Mouse (Mus musculus) central nervous system, embryonic 11.5 days (tissue): ENCODE results near the gene Zc3h10. TPM values are rescaled to one million over a fixed set of nuclear protein-coding genes. Genes with fewer than 3 reads are reported as not detected.

ENCODE experiments used
- polyA plus RNA-seq: library from polyadenylated mRNA; depleted of rRNA; stranded (reverse); fragments of >200 nt; gene quantifications from 2 replicates; pipeline ENCODE4 v1.2.3, GENCODE M21; 2012; rRNA removed

Zc3h10 gene
- 16.2 and 24.7 TPM in 2 replicates for polyA plus RNA-seq

GRCm38 (mm10) chr10:128547361-128548032, at the start of gene Zc3h10:
TSS of gene Zc3h10 (minus strand) at chr10:128547774.

GRCm38 (mm10) chr10:128589464-128590192, 42.1 kb upstream of the Zc3h10 start, which contains the start of gene Erbb3:
TSS of gene Erbb3 (minus strand) at chr10:128589652.

GRCm38 (mm10) chr10:128565788-128566531, 18.4 kb upstream of the Zc3h10 start, which contains the start of gene Pa2g4:
TSS of gene Pa2g4 (minus strand) at chr10:128565987.

GRCm38 (mm10) chr10:128548947-128549681, 1.5 kb upstream of the Zc3h10 start, which contains the start of gene Rpl41:
TSS of gene Rpl41 (minus strand) at chr10:128549305.

GRCm38 (mm10) chr10:128525671-128526308, 21.8 kb downstream of the Zc3h10 start, which contains the start of gene Esyt1:
TSS of gene Esyt1 (minus strand) at chr10:128525871.

GRCm38 (mm10) chr10:128498590-128498989, 49.0 kb downstream of the Zc3h10 start, which contains the start of gene Myl6b:
TSS of gene Myl6b (minus strand) at chr10:128498685.

GRCm38 (mm10) chr10:128493695-128494666, 53.6 kb downstream of the Zc3h10 start, which contains the start of gene Myl6:
TSS of gene Myl6 (minus strand) at chr10:128494145.

Other genes starting within 250 kb of the Zc3h10 start
- 0.11 and 0.17 TPM in 2 replicates for gene Il23a, start 249.0 kb downstream of the Zc3h10 start, polyA plus RNA-seq
- 45.0 and 49.8 TPM in 2 replicates for gene Pan2, start 244.4 kb downstream of the Zc3h10 start, polyA plus RNA-seq
- 134 and 148 TPM in 2 replicates for gene Cnpy2, start 225.3 kb downstream of the Zc3h10 start, polyA plus RNA-seq
- gene Cs, start 210.0 kb downstream of the Zc3h10 start, polyA plus RNA-seq: 120 and 162 TPM in 2 replicates
- gene Coq10a, start 178.8 kb downstream of the Zc3h10 start, polyA plus RNA-seq: 32.1 and 35.4 TPM in 2 replicates
- 45.2 and 47.7 TPM in 2 replicates for gene Ankrd52, start 170.7 kb downstream of the Zc3h10 start, polyA plus RNA-seq
- gene Slc39a5, start 146.5 kb downstream of the Zc3h10 start, polyA plus RNA-seq: 0.65 and 1.1 TPM in 2 replicates
- gene Nabp2, start 136.3 kb downstream of the Zc3h10 start, polyA plus RNA-seq: 80.3 and 86.7 TPM in 2 replicates
- gene Rnf41, start 136.1 kb downstream of the Zc3h10 start, polyA plus RNA-seq: 36.8 and 42.2 TPM in 2 replicates
- 251 and 263 TPM in 2 replicates for gene Smarcc2, start 88.5 kb downstream of the Zc3h10 start, polyA plus RNA-seq
- 1,634 and 1,720 TPM in 2 replicates for gene Myl6, start 53.6 kb downstream of the Zc3h10 start, polyA plus RNA-seq
- gene Myl6b, start 49.1 kb downstream of the Zc3h10 start, polyA plus RNA-seq: 15.8 and 16.8 TPM in 2 replicates
- 24.4 and 26.4 TPM in 2 replicates for gene Esyt1, start 21.9 kb downstream of the Zc3h10 start, polyA plus RNA-seq
- 4,092 and 4,723 TPM in 2 replicates for gene Rpl41, start 1.5 kb upstream of the Zc3h10 start, polyA plus RNA-seq
- 195 and 212 TPM in 2 replicates for gene Pa2g4, start 18.2 kb upstream of the Zc3h10 start, polyA plus RNA-seq
- 1.2 and 9.9 TPM in 2 replicates for gene Erbb3, start 41.9 kb upstream of the Zc3h10 start, polyA plus RNA-seq
- 1,123 and 1,713 TPM in 2 replicates for gene Rps26, start 79.0 kb upstream of the Zc3h10 start, polyA plus RNA-seq
- 6.5 and 8.1 TPM in 2 replicates for gene Ikzf4, start 98.2 kb upstream of the Zc3h10 start, polyA plus RNA-seq
- 10.3 and 11.9 TPM in 2 replicates for gene Suox, start 126.3 kb upstream of the Zc3h10 start, polyA plus RNA-seq
- gene Rab5b, start 148.5 kb upstream of the Zc3h10 start, polyA plus RNA-seq: 46.7 and 74.5 TPM in 2 replicates
- gene Pmel, start 156.4 kb upstream of the Zc3h10 start, polyA plus RNA-seq: 2.6 TPM in 2 replicates
- 66.7 and 98.8 TPM in 2 replicates for gene Cdk2, start 157.3 kb upstream of the Zc3h10 start, polyA plus RNA-seq
- 6.9 and 8.4 TPM in 2 replicates for gene Dgka, start 197.1 kb upstream of the Zc3h10 start, polyA plus RNA-seq
- 67.9 and 89.4 TPM in 2 replicates for gene Pym1, start 200.1 kb upstream of the Zc3h10 start, polyA plus RNA-seq
- 0.63 and 0.98 TPM in 2 replicates for gene Mmp19, start 243.1 kb upstream of the Zc3h10 start, polyA plus RNA-seq